Mouse (Mus musculus) liver, embryonic 12.5 days (tissue): ENCODE measurements around the gene Ppp2r3c. TPM values are rescaled to one million over a fixed set of nuclear protein-coding genes. Genes with fewer than 3 reads are reported as not detected.
"Not testable (repeated sequence)": the region's sequence is repeated elsewhere in the genome, so short reads cannot be mapped to it uniquely, and the experiment has no call there.

Source experiments
- ATAC-seq: fragments of 200-750 bp; cut with Nextera tagmentation; 2 replicates; pipeline ENCODE4 v1.8.0; 2017; ENCODE audit warnings: moderate number of reproducible peaks, mild to moderate bottlenecking, moderate library complexity
- H3K27ac ChIP-seq: fragments of 300-500 bp; sonication (generic); 2 replicates; pipeline ENCODE4 v1.5.1; 2016; ENCODE audit warnings: mild to moderate bottlenecking
- H3K27me3 ChIP-seq: fragments of 300-500 bp; sonication (generic); replicated peaks from 2 replicates; pipeline ENCODE4 v1.6.1; 2016; ENCODE audit warnings: mild to moderate bottlenecking, moderate library complexity
- H3K36me3 ChIP-seq: fragments of 300-500 bp; sonication (generic); 2 replicates; pipeline ENCODE4 v1.6.1; 2016; ENCODE audit warnings: mild to moderate bottlenecking, moderate library complexity
- H3K4me1 ChIP-seq: fragments of 300-500 bp; sonication (generic); 2 replicates; pipeline ENCODE4 v1.6.1; 2016
- H3K4me2 ChIP-seq: fragments of 300-500 bp; sonication (generic); 2 replicates; pipeline ENCODE4 v1.6.1; 2016; ENCODE audit warnings: mild to moderate bottlenecking, moderate library complexity
- H3K4me3 ChIP-seq: fragments of 300-500 bp; sonication (generic); 2 replicates; pipeline ENCODE4 v1.5.1; 2016; ENCODE audit warnings: mild to moderate bottlenecking, moderate library complexity
- H3K9ac ChIP-seq: fragments of 300-500 bp; sonication (generic); 2 replicates; pipeline ENCODE4 v1.6.1; 2016; ENCODE audit warnings: mild to moderate bottlenecking, moderate library complexity
- H3K9me3 ChIP-seq: fragments of 300-500 bp; sonication (generic); replicated peaks from 2 replicates; pipeline ENCODE4 v1.6.1; 2016; ENCODE audit warnings: mild to moderate bottlenecking, moderate library complexity
- WGBS: fragments of 180-500 bp; shearing (Covaris S2); methylation state at CpG from one replicate; pipeline ENCODE4 v1.1.7; 2016; ENCODE audit not compliant: insufficient replicate concordance; 5-methylcytosine and 5-hydroxymethylcytosine counted together
- polyA plus RNA-seq: library from polyadenylated mRNA; unstranded; fragments of >200 nt; fragmentation: Nextera tagmentation; extraction: Ambion mirVana; gene quantifications from 2 replicates; pipeline ENCODE4 v1.2.1, GENCODE M21; 2016

Ppp2r3c gene
- polyA plus RNA-seq, 1 experiment from 2014 or later, result 10.3 TPM

DNA sequence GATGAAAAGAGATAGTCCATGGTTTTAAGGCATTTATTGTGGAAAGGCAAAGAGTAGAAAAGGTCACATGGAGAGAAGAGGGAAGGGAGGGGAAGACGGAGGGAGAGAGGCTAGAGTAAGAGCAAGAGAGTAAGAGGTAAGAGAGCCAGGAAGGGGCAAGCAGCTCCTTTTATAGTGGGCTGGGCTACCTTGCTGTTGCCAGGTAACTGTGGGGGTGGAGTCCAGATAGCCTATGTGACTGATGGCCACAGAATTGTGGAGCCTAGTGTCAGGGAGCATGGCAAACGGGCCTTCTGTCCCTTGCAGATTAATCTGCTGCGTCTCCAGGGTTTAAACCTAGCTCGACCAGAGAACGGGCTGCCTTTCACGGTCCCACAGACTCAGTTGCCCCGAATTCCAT lies 9.0 kb upstream of the Ppp2r3c start:
- Histone ChIP-seq H3K4me1 (no peaks in the 10 kb centered on the region), H3K4me3 (no peak overlapping the region), H3K27me3 (no peaks in the 10 kb centered on the region), H3K36me3 (peaks cover 48% of the 10 kb centered on the region), H3K9ac (no peak overlapping the region), H3K9me3 (no peaks in the 10 kb centered on the region), H3K27ac (no peak overlapping the region), H3K4me2 (no peak overlapping the region)
- no peak for ATAC-seq
- WGBS, result 83% methylated on average over 7 of the region's 7 CpGs

DNA sequence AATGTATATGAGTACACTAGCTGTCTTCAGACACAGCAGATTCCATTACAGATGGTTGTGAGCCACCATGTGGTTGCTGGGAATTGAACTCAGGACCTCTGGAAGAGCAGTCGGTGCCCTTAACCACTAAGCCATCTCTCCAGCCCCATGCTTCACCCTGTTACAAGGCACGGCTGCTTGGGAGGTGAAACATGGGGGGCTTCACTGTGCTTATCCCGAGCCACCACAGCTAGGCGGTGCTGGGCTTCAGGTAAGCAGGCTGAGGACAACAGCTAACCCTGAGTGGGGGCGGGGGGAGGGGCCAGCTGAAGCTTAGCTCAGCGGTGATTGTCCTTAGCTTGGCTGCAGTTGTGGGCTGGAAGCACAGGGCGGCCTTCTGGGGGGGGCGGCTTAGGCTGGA lies 6.7 kb upstream of the Ppp2r3c start:
- Histone ChIP-seq H3K4me1 (no peaks in the 10 kb centered on the region), H3K9ac (no peak overlapping the region), H3K36me3 (peaks cover 58% of the 10 kb centered on the region), H3K27me3 (no peaks in the 10 kb centered on the region), H3K9me3 (0 out of 2 replicates have a peak, but pooled peaks cover 4% of the 10 kb centered on the region), H3K4me3 (no peak overlapping the region), H3K27ac (no peak overlapping the region), H3K4me2 (no peak overlapping the region)
- 74% methylated on average over 8 of the region's 8 CpGs for WGBS
- ATAC-seq, result no peak

DNA sequence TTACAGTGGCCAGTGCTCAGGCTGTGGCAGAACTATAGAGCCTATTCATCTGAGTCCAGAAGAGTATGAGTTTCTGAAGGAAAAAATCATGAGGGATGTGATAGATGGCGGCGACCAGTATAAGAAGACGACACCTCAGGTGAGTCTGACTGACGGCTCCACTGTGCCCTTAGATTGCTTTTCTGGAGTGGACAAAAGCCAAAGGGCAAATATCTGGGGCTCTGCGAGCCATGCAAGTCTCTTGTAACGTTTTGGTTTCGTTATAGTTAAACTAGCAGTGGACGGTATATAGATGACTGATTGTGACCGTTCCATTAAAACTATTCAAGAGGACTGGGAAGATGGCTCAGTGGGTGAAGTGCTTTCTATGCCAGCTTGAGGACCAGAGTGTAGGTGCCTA lies 5.9 kb upstream of the Ppp2r3c start:
- peaks cover 5% of the 10 kb centered on the region for H3K4me1 ChIP-seq
- ATAC-seq, result no peak
- H3K4me3 ChIP-seq, result no peak overlapping the region
- 0 out of 2 replicates have a peak, but pooled peaks cover 4% of the 10 kb centered on the region for H3K9me3 ChIP-seq
- peaks cover 54% of the 10 kb centered on the region for H3K36me3 ChIP-seq
- no peaks in the 10 kb centered on the region for H3K27me3 ChIP-seq
- WGBS, result 84% methylated on average over 9 of the region's 9 CpGs
- H3K4me2 ChIP-seq, result no peak overlapping the region
- no peak overlapping the region for H3K9ac ChIP-seq
- no peak overlapping the region for H3K27ac ChIP-seq

DNA sequence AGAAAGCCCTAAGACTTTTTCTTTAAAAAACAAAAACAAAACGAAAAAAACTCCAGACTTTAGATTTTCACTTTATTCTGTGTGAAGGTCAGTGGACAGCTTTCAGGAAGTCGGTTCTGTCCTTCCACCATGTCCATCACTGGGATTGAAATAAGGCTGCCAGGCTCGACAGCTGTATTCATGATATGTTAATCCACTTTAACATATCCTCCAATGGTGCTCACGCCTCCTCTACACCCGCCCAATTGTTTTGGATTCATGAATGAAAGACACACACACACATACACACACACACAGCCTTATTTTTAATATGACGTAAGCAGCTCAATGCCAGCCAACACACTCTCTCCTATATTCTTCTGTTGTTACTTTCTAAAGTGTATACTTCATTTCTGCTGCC lies 4.8 kb upstream of the Ppp2r3c start:
- Histone ChIP-seq H3K9ac (no peak overlapping the region), H3K4me1 (peaks cover 8% of the 10 kb centered on the region), H3K4me3 (no peak overlapping the region), H3K27me3 (no peaks in the 10 kb centered on the region), H3K9me3 (0 out of 2 replicates have a peak, but pooled peaks cover 4% of the 10 kb centered on the region), H3K36me3 (peaks cover 54% of the 10 kb centered on the region), H3K27ac (no peak overlapping the region), H3K4me2 (no peak overlapping the region)
- 75% methylated on average over 6 of the region's 6 CpGs for WGBS
- ATAC-seq, result no peak

DNA sequence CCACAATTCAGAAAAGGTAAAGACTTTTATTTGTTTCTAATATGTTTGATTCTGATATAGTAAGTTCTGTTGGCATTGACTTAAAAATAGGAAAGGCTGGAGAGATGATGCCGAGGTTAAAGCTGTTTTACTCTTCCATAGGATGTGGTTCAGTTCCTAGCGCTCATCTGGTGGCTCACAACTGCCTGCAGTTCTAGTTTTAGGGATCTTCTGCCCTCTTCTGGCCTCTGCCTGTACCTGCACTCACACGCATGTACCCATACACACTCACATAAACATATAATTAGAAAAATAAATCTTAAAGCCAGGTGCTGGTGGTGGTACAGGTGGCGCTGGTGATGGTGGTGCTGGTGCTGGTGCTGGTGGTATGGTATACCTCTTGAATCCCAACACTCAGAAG lies 3.6 kb upstream of the Ppp2r3c start:
- Histone ChIP-seq H3K4me2 (no peak overlapping the region), H3K4me1 (peaks cover 13% of the 10 kb centered on the region), H3K9me3 (0 out of 2 replicates have a peak, but pooled peaks cover 4% of the 10 kb centered on the region), H3K9ac (no peak overlapping the region), H3K27ac (no peak overlapping the region), H3K27me3 (no peaks in the 10 kb centered on the region), H3K4me3 (no peak overlapping the region), H3K36me3 (peaks cover 51% of the 10 kb centered on the region)
- WGBS, result 85% methylated on average over 4 of the region's 4 CpGs
- ATAC-seq, result no peak

DNA sequence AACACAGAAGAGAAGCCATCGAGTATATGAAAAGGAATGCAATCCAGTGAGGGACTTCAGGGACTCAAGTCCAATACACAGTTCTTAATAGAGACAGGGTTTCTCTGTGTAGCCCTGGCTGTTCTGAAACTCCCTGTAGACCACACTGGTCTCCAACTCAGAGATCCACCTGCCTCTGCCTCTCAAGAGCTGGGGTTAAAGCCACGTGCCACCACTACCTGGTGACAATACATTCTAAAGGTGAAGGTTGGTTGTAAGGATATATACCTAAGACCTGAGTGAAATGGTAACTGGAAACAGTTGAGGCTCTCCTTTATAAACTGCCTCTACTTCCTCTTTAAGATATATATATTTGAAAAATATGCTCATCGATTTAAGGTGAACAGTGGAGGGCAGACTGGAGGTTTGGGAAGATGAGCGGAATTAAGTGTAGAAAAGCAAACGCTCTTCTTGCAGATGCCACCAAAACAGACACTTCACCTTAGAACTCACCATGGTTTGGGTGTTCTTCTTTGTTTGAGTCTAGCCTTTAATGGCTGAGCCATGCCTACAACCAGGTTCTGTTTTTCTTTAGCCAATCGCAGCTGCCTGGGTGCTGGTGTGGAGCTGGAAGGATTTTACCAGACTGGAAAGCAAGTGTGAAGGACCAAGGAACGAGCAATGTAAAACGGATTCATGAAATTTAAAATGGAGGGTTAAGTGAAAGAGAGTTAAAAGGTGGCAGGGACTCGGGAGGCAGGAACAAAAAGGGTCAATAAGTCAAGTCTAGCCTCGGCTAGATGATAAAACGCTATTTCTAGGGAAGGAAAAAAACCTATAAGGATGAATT lies 1.1 kb downstream of the Ppp2r3c start:
- peaks cover 33% of the 10 kb centered on the region for H3K4me1 ChIP-seq
- peak overlapping the region; percentile 69 for H3K4me3 ChIP-seq
- H3K9me3 ChIP-seq, result 0 out of 2 replicates have a peak, but pooled peaks cover 4% of the 10 kb centered on the region
- 23% methylated on average over 11 of the region's 11 CpGs for WGBS
- no peaks in the 10 kb centered on the region for H3K27me3 ChIP-seq
- ATAC-seq, result no peak
- peak overlapping the region; percentile 80 for H3K9ac ChIP-seq
- peak overlapping the region; percentile 73 for H3K4me2 ChIP-seq
- peak overlapping the region; percentile 96 for H3K27ac ChIP-seq
- H3K36me3 ChIP-seq, result peaks cover 41% of the 10 kb centered on the region

DNA sequence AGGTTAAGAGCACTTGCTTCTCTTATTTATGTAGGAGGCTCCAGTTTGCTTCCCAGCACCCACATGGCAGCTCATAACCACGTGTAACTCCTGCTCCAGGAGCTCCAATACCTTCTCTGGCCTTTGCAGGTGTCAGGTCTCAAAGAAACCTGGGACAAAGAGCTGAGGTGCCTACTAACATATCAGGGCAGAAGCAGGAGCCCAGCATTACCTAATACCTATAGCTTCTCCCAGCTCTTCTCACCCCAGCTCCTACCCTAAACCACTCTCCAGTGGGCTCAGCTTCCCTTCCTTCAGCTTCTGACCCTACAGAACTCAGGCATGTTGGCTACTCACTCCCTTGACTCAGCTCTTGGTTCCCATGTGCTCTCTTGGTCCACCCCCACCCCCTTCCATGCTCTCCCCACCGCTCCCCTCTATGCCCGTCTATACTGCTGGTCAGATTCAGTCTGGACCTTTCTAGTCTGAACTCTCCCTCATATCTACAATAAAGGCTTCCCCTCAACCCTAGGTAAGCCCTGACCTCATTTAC lies 1.9 kb downstream of the Ppp2r3c start:
- Histone ChIP-seq H3K9ac (peak overlapping the region; percentile 80), H3K4me1 (peaks cover 33% of the 10 kb centered on the region), H3K4me3 (peak overlapping the region; percentile 69), H3K27ac (peak overlapping the region; percentile 96), H3K36me3 (peaks cover 41% of the 10 kb centered on the region), H3K9me3 (no peaks in the 10 kb centered on the region), H3K27me3 (no peaks in the 10 kb centered on the region), H3K4me2 (peak overlapping the region; percentile 73)
- 69% methylated on average over 3 of the region's 3 CpGs for WGBS
- ATAC-seq, result no peak

DNA sequence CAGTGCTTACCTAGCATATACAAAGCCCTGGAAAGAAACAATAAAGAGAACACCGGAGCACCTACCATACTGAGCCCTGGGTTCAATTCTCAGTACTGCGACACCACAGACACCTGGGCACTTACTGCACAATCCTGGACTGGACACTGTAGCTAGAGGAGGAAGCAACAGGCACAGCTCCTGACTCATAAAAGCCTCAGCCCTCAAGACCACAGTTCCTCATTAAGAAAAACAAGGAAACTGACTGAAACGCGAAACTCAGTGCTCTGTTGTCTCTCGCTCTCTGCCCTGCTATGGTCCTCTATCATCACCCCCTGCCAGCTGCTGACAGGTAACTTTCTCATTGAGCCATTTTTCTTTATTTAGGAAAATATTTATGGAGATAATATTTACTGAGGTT lies 3.5 kb downstream of the Ppp2r3c start, which contains the start of gene 1110008L16Rik:
1110008L16Rik (plus strand) TSS at position 242 of the 400 bp plus-strand sequence.
- H3K27me3 ChIP-seq, result no peaks in the 10 kb centered on the region
- no peak within 1 kb of the TSS for H3K4me3 ChIP-seq
- H3K4me2 ChIP-seq, result no peak within 1 kb of the TSS
- no peaks in the 10 kb centered on the region for H3K9me3 ChIP-seq
- ATAC-seq, result no peak
- WGBS, result 73% methylated on average over 5 of the region's 5 CpGs
- no peak within 1 kb of the TSS for H3K9ac ChIP-seq
- H3K4me1 ChIP-seq, result peaks cover 33% of the 10 kb centered on the region
- no peak within 1 kb of the TSS for H3K27ac ChIP-seq
- H3K36me3 ChIP-seq, result peaks cover 47% of the 10 kb centered on the region

DNA sequence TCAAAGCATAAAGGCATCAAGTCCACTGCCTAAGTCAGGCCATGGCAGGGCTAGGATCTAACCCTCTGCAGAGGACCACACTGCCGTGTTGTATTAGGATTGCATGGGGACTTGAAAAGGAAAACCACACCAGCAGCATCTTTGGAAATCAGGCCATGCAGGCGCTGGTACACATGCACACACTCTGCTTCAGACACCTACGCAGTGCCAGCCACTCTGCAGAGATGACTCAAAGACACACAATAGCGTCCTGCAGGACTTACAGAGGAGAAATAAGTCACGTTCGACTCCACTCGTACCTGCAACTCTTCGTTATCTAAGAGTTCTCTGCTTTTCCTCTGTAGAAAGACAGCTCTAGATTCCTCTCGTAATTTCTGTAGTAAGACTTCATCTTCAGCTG lies 4.7 kb downstream of the Ppp2r3c start:
- H3K36me3 ChIP-seq, result peaks cover 58% of the 10 kb centered on the region

DNA sequence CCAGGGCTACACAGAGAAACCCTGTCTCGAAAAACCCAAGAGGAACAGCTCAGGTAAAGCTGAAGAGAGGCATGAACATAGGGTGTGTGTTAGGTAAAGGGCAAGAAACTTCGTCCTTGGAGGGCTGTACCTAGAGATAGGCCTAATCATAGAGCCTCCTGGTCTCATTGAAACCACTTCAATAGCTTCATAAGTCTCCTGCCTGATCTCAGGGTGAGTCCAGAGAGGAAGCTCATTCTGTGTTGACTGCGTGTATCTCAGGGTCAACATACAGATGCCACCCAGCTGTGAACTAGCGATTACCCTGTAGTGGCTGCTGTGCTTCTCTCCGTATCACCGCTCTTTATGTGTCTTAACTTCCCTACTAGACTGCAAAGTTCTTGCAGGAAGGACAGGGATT lies 25.2 kb downstream of the Ppp2r3c start:
- 61% methylated on average over 4 of the region's 6 CpGs for WGBS
- peaks cover 13% of the 10 kb centered on the region; the same call in 1 of the 2 replicates for H3K36me3 ChIP-seq
- not testable (repeated sequence) for H3K27ac ChIP-seq, H3K9me3 ChIP-seq, H3K4me2 ChIP-seq, H3K4me3 ChIP-seq, H3K9ac ChIP-seq, H3K27me3 ChIP-seq, H3K4me1 ChIP-seq
- peak; percentile 75 for ATAC-seq

More for the DNA sequence above, 4.7 kb downstream of the Ppp2r3c start:
- Histone ChIP-seq H3K4me2 (no peak overlapping the region), H3K27me3 (no peaks in the 10 kb centered on the region), H3K4me3 (no peak overlapping the region), H3K9ac (no peak overlapping the region), H3K27ac (no peak overlapping the region), H3K4me1 (peaks cover 25% of the 10 kb centered on the region), H3K9me3 (no peaks in the 10 kb centered on the region)
- 86% methylated on average over 9 of the region's 9 CpGs for WGBS
- no peak for ATAC-seq

DNA sequence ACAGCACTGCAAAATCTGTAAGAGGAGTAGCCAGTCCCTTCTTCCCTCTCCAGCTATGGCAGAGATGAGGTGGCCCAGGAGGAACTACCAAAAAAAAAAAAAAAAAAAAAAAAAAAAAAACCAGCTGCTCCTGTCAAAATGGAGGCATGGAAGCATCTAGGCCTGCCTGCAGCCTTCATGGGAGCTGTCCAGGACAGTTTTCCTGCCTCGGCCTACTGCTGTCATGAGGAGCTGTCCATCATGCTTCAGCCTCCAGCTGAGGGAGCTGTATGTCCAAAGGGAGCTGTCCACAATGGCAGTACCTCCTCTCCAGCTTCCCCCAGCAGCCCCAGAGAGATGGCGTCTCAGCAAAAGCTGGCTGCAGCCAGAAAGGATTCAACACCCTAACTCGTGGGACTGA lies 30.6 kb downstream of the Ppp2r3c start:
- WGBS, result 71% methylated on average over 3 of the region's 3 CpGs
- H3K27me3 ChIP-seq, result no peaks in the 10 kb centered on the region
- H3K4me3 ChIP-seq, result no peak overlapping the region
- no peaks in the 10 kb centered on the region for H3K4me1 ChIP-seq
- H3K9me3 ChIP-seq, result no peaks in the 10 kb centered on the region
- no peak overlapping the region for H3K4me2 ChIP-seq
- H3K27ac ChIP-seq, result no peak overlapping the region
- no peak overlapping the region for H3K9ac ChIP-seq
- peaks cover 3% of the 10 kb centered on the region; the same call in 1 of the 2 replicates for H3K36me3 ChIP-seq
- ATAC-seq, result no peak

DNA sequence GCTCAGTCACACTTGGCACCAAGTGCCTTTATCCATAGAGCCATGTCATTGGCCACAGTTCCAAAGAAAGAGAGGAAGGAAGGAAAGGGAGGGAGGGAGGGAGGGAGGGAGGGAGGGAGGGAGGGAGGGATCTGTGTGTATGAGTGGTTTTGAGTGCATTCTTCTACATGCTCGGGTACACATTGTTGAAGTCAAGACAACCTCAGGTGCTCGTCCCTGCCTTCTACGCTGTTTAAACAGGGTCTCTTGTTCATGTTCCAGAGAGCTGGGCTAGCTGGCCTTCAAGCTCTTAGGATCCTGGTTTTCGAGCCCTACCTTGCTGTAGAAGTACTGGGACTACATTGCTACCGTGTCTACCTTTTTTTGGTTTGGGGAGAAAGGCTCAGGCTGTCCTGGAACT lies 39.4 kb downstream of the Ppp2r3c start:
- H3K9ac ChIP-seq, H3K27ac ChIP-seq, H3K9me3 ChIP-seq, H3K4me2 ChIP-seq, ATAC-seq, H3K4me1 ChIP-seq, H3K27me3 ChIP-seq, H3K4me3 ChIP-seq: not testable (repeated sequence)
- H3K36me3 ChIP-seq, result peaks cover 14% of the 10 kb centered on the region
- no CpG with 5 or more reads among the region's 5 CpGs for WGBS
